Mouse (Mus musculus) embryonic facial prominence, embryonic 13.5 days (tissue): Measurements from ENCODE around the gene Nrn1l. TPM values are rescaled to one million over a fixed set of nuclear protein-coding genes. Genes with fewer than 3 reads are reported as not detected.

ENCODE experiments used
- ATAC-seq: fragments of 200-750 bp; cut with Nextera tagmentation; 2 replicates; pipeline ENCODE4 v1.8.0; 2017; ENCODE audit warnings: low read depth; ENCODE audit not compliant: insufficient number of reproducible peaks, insufficient read depth, low FRiP score, low TSS enrichment
- H3K27ac ChIP-seq: fragments of 300-500 bp; sonication (generic); 2 replicates; pipeline ENCODE4 v1.5.1; 2015; ENCODE audit warnings: moderate library complexity, mild to moderate bottlenecking, inconsistent platforms
- H3K27me3 ChIP-seq: fragments of 300-500 bp; sonication (generic); 2 replicates; pipeline ENCODE4 v1.6.1; 2015; ENCODE audit warnings: mild to moderate bottlenecking, inconsistent platforms
- H3K36me3 ChIP-seq: fragments of 300-500 bp; sonication (generic); 2 replicates; pipeline ENCODE4 v1.6.1; 2015; ENCODE audit warnings: mild to moderate bottlenecking, inconsistent platforms
- H3K4me1 ChIP-seq: fragments of 300-500 bp; sonication (generic); 2 replicates; pipeline ENCODE4 v1.6.1; 2015; ENCODE audit warnings: inconsistent platforms
- H3K4me2 ChIP-seq: fragments of 300-500 bp; sonication (generic); 2 replicates; pipeline ENCODE4 v1.6.1; 2015; ENCODE audit warnings: moderate library complexity, mild to moderate bottlenecking, inconsistent platforms
- H3K4me3 ChIP-seq: fragments of 300-500 bp; sonication (generic); 2 replicates; pipeline ENCODE4 v1.5.1; 2015; ENCODE audit warnings: mild to moderate bottlenecking, inconsistent platforms
- H3K9ac ChIP-seq: fragments of 300-500 bp; sonication (generic); 2 replicates; pipeline ENCODE4 v1.6.1; 2015; ENCODE audit warnings: mild to moderate bottlenecking, inconsistent platforms
- H3K9me3 ChIP-seq: fragments of 300-500 bp; sonication (generic); 2 replicates; pipeline ENCODE4 v1.6.1; 2016; ENCODE audit warnings: inconsistent platforms
- WGBS: fragments of 180-500 bp; shearing (Covaris S2); methylation state at CpG from one replicate; pipeline ENCODE4 v1.1.7; 2015; ENCODE audit warnings: mixed read lengths; 5-methylcytosine and 5-hydroxymethylcytosine counted together
- polyA plus RNA-seq: library from polyadenylated mRNA; unstranded; fragments of >200 nt; fragmentation: Nextera tagmentation; extraction: Ambion mirVana; gene quantifications from 2 replicates; pipeline ENCODE4 v1.2.1, GENCODE M21; 2015

Nrn1l gene
- polyA plus RNA-seq, 1 experiment from 2014 or later: 0.51 TPM

DNA sequence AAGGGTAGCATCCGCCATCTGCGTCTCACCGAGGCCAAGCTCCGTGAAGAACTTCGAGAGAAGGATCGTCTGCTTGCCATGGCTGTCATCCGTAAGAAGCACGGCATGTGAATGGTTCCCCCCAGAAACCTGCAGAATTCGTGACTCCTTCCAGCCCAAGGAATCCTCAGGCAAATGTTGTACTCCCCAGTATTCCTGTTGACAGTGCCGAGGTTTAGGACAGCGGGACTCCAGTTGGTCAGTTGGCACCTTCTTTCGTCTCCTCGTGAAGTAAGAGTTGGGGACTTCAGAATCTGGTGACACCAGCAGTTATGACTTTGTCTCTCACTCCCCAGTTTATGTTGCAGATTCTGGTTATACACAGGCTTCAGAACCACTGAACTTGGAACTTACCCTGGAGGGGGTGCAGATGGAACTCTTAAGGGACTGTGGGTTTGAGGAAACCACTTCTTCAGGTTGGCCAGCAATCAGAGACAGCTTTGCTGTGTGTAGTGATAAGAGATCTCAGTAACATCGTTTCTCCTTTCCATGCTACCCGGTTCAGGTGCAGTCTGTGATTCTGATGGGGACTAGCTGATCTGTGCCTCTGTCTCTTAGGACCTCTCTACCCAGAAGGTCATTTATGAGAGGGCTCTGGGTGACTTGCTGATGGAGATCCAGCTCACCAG is 37.1 kb upstream of the Nrn1l start:
- H3K4me3 ChIP-seq: peak overlapping the region; percentile 84
- H3K4me2 ChIP-seq: peak overlapping the region; percentile 99
- no peaks in the 10 kb centered on the region for H3K27me3 ChIP-seq
- ATAC-seq: no peak
- H3K27ac ChIP-seq: peak overlapping the region; percentile 83
- peak overlapping the region; percentile 88 for H3K9ac ChIP-seq
- WGBS: 19% methylated on average over 15 of the region's 15 CpGs
- no peaks in the 10 kb centered on the region for H3K9me3 ChIP-seq
- H3K36me3 ChIP-seq: peaks cover 7% of the 10 kb centered on the region; the same call in 1 of the 2 replicates
- H3K4me1 ChIP-seq: peaks cover 47% of the 10 kb centered on the region

DNA sequence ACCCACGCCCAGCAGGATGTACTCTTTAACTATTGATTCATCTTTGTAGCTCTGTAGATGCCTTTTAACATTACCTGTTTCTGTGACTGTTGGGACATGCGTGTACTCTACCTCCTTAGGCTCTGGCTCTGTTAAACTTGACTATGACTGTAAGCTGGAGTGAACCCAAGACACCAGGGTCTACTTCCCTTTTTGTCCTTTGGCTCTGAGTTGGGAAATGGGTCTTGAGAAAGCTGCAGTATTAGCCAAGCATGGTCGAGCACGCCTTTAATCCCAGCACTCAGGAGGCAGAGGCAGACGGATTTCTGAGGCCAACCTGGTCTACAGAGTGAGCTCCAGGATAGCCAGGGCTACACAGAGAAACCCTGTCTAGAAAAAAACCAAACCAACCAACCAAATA is 34.9 kb upstream of the Nrn1l start:
- H3K4me3 ChIP-seq: no peak overlapping the region
- no peak overlapping the region; the same call in 1 of the 2 replicates for H3K27ac ChIP-seq
- peak overlapping the region; percentile 99 for H3K4me2 ChIP-seq
- no peaks in the 10 kb centered on the region for H3K9me3 ChIP-seq
- H3K4me1 ChIP-seq: peaks cover 60% of the 10 kb centered on the region
- no peak overlapping the region for H3K9ac ChIP-seq
- no peaks in the 10 kb centered on the region for H3K27me3 ChIP-seq
- no peak for ATAC-seq
- H3K36me3 ChIP-seq: peaks cover 7% of the 10 kb centered on the region; the same call in 1 of the 2 replicates
- 85% methylated on average over 5 of the region's 5 CpGs for WGBS

DNA sequence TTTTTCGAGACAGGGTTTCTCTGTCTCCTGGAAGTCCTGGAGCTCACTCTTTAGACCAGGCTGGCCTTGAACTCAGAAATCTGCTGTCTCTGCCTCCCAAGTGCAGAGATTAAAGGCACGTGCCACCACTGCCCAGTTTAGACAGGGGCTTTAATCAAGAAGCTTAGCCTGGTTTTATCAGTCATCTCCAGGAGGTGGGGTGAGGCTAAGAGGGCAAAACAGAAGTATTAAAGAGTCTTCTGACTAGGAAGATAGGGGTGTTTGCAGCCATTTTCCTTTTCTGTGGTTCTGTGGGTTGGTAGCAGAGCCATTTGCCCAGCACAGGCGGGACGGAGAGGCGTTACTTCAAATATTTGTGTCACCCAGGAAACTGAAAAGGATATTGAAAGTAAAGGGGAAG is 34.1 kb upstream of the Nrn1l start:
- H3K4me2 ChIP-seq: peak overlapping the region; percentile 87
- no peak overlapping the region for H3K4me3 ChIP-seq
- H3K4me1 ChIP-seq: peaks cover 64% of the 10 kb centered on the region

DNA sequence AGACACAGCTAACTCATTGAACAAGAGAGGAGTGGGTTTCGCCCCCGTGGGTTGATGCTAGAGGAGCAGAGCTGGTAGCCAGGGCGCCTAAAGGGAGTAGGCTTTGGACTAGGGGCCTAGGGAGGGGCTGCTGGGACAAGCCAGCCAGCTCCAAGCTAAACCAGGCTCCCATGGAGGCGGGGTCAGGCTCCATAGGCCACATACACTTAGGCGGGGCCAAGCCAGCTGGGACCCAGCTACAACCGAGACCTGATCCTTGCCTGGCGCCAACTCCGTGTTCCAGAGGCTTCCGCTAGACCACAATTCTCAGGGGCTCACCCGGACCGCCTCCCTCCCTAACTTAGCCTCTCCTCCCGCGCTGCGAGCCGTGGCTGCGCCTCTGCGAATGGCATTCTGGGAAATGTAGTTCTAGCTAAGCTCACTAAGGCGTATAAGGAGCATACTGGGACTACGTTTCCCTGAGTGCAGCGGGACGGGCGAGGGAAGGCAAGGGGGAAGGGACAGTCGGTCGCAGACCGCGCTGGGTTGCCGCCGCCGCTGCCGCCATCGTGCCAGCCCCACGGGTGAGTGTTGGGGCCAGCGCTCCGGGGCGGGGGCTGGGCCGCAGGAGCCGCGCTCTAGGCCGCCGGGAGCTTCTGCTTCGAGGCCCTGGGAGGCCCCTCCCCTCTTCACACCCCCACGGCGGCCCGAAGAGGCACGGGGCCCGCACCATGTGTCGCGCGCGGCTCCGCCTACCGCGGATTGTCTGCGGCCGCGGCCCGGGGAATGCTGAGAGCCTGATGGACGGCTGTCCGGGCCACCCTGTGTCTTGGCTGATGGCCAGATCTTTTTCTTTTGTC is 33.0 kb upstream of the Nrn1l start, which contains the start of gene Nutf2:
Gene Nutf2, plus strand, starts transcription at position 438 of the 839 bp plus-strand sequence.
- Histone ChIP-seq H3K9ac (peak within 1 kb of the TSS; percentile 95), H3K36me3 (peaks cover 12% of the 10 kb centered on the region), H3K4me1 (peaks cover 65% of the 10 kb centered on the region), H3K27me3 (no peaks in the 10 kb centered on the region), H3K4me3 (peak within 1 kb of the TSS; percentile 98), H3K9me3 (no peaks in the 10 kb centered on the region), H3K4me2 (peak within 1 kb of the TSS; percentile 87), H3K27ac (peak within 1 kb of the TSS; percentile 94)
- peak; percentile 98 for ATAC-seq
- WGBS: under 1% methylated on average over 59 of the region's 59 CpGs

More for the DNA sequence above, 34.1 kb upstream of the Nrn1l start:
- Histone ChIP-seq H3K9me3 (no peaks in the 10 kb centered on the region), H3K27ac (peak overlapping the region; percentile 94), H3K36me3 (peaks cover 7% of the 10 kb centered on the region; the same call in 1 of the 2 replicates), H3K27me3 (no peaks in the 10 kb centered on the region), H3K9ac (0 out of 2 replicates have a peak overlapping the region, but pooled peaks have one; percentile 66)
- ATAC-seq: no peak
- WGBS: 78% methylated on average over 5 of the region's 5 CpGs

DNA sequence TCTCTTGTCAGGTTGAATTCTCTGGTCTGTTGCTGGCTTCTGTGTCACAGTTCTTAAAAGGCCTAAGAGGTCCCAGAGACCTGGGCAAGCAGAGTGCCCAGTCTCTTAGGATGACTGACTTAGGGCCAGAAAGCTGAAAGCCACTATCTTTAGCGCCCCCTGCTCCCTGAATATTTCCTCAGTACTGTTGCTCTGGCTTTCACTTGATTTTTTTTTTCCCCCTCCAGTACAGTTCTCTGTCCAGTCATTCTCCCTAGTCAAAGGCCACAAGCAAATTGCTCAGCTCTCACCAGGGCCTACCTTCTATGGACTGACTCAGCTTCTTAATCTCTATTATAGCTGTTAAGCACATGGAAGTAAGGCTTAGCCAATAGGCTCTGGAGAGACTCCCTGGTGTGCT is 31.4 kb upstream of the Nrn1l start:
- whole genome bisulfite sequencing: 13% methylated on average over 1 of the region's 1 CpGs
- Histone ChIP-seq H3K36me3 (peaks cover 26% of the 10 kb centered on the region), H3K9me3 (no peaks in the 10 kb centered on the region), H3K27ac (no peak overlapping the region), H3K4me1 (peaks cover 54% of the 10 kb centered on the region), H3K4me3 (peak overlapping the region; percentile 98), H3K27me3 (no peaks in the 10 kb centered on the region), H3K4me2 (peak overlapping the region; percentile 87), H3K9ac (peak overlapping the region; percentile 95)
- ATAC-seq: no peak

DNA sequence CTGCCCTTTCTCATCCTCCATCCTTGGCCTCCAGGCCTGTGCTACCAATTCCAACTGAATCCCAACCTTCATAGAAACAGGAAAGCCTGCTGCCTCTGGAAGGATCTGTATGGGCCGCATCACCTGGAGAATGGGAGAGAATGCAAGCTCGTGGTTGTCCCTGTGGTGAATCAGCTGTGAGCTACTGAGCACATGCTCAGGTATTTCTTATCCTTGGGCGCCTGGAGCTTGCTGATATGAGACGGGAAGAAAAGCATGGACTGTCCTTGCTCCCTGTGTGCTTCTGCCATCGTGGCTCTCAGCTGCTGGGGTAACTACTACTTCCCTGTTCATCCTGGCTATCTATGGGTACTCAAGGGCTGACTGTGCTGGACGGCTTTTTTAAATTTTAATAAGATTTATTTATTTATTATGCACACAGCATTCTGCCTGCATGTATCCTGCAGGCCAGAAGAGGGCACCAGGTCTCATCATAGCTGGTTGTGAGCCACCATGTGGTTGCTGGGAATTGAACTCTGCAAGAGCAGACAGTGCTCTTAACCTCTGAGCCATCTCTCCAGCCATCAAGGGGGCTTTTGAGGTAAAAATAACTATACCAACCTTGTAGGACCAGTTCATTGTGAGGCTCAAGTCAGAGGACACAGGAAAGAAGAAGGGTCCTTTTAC is 26.9 kb upstream of the Nrn1l start:
- Histone ChIP-seq H3K4me2 (no peak overlapping the region), H3K36me3 (peaks cover 59% of the 10 kb centered on the region), H3K27ac (no peak overlapping the region), H3K9ac (no peak overlapping the region), H3K4me1 (peaks cover 20% of the 10 kb centered on the region), H3K27me3 (no peaks in the 10 kb centered on the region), H3K4me3 (no peak overlapping the region), H3K9me3 (no peaks in the 10 kb centered on the region)
- ATAC-seq: no peak
- WGBS: 85% methylated on average over 6 of the region's 6 CpGs

DNA sequence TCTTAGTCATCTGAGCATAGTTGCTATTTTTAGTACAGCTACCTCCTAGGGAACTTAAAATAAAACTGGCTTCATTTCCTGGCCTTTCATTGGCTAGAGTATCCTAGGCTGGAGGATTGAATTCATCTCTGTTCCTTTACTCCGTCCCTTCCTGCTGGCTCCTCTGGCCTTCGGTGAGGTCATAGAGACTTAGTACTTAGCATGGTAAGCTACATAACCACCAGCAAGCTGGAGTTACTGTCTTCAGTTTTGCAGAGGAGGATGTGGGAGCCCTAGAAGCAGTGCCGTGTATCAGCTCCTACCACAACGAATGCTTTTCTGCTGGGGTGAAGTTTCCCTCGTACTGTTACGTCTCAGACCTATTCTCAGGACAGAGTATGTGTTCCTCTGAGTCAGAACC is 19.1 kb upstream of the Nrn1l start:
- Histone ChIP-seq H3K36me3 (peaks cover 80% of the 10 kb centered on the region), H3K9ac (no peak overlapping the region), H3K4me3 (no peak overlapping the region), H3K4me1 (no peaks in the 10 kb centered on the region), H3K4me2 (no peak overlapping the region), H3K27ac (no peak overlapping the region), H3K27me3 (no peaks in the 10 kb centered on the region), H3K9me3 (no peaks in the 10 kb centered on the region)
- ATAC-seq: no peak
- 88% methylated on average over 6 of the region's 6 CpGs for WGBS

DNA sequence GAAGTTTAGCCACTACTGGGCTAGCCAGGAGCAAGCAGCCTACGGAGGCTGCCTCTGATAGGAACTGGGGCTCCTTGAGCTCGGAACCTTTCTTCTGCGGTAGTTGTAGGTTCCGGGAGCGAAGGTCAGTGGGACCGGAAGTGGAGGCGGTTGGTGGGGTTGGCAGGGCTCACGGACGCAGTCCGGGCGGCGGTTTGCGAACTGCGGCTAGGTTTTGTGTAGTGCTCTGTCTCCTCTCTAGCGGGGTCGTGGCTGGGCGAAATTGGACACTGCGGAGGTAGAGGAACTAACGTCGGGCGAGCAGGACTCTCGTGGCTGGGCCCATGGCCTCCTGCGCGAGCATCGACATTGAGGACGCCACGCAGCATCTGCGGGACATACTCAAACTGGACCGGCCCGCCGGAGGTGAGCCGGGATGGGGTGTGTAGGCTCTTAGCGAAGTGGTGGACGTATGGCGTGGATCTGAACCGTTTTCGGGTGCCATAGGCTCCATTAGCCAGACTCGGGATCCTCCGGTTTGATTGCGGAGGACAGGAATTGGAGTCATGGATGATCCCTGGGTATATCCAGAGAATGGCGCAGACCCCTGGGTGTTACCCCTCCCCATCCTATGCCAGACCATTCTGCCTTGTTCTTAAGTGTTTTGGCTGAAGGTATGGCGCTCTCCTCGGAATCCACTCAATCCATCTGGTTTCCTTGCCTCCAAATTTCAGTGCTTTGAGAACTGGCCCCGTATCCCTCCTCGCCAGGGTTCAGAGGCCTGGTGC is 12.4 kb upstream of the Nrn1l start, which contains the start of gene Edc4:
Gene Edc4, plus strand, starts transcription at position 128 of the 767 bp plus-strand sequence.
- peak within 1 kb of the TSS; percentile 80 for H3K4me3 ChIP-seq
- WGBS: under 1% methylated on average over 45 of the region's 45 CpGs
- peaks cover 30% of the 10 kb centered on the region for H3K4me1 ChIP-seq
- ATAC-seq: peak; percentile 68
- H3K36me3 ChIP-seq: peaks cover 56% of the 10 kb centered on the region
- H3K4me2 ChIP-seq: peak within 1 kb of the TSS; percentile 92
- peak within 1 kb of the TSS; percentile 34 for H3K27ac ChIP-seq
- no peaks in the 10 kb centered on the region for H3K9me3 ChIP-seq
- H3K9ac ChIP-seq: peak within 1 kb of the TSS; percentile 89
- H3K27me3 ChIP-seq: no peaks in the 10 kb centered on the region

DNA sequence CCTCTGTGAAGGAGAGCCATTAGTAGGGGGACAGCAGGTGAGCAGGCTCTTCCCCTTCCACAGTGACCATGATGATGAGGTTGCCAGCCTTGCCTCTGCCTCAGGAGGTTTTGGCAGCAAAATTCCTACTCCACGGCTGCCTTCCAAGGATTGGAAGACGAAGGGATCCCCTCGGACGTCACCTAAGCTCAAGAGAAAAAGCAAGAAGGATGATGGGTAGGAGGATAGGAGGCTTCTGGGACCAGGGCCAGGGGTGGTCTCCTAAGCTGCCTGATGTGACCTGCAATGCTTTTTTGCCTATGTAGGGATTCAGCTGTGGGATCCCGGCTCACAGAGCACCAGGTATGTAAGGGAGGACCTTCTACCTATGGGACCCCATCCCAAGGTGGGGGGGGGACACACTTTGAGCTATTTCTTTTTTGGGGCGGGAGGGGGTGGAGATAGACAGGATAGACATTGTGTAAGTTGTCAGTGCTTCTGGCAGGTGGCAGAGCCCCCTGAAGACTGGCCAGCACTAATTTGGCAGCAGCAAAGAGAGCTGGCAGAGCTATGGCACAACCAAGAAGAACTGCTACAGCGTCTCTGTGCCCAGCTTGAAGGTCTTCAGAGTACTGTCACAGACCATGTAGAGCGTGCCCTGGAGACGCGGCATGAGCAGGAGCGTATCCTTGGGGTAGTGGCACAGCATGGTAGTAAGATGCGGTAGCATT is 3.5 kb upstream of the Nrn1l start:
- H3K9me3 ChIP-seq: no peaks in the 10 kb centered on the region

DNA sequence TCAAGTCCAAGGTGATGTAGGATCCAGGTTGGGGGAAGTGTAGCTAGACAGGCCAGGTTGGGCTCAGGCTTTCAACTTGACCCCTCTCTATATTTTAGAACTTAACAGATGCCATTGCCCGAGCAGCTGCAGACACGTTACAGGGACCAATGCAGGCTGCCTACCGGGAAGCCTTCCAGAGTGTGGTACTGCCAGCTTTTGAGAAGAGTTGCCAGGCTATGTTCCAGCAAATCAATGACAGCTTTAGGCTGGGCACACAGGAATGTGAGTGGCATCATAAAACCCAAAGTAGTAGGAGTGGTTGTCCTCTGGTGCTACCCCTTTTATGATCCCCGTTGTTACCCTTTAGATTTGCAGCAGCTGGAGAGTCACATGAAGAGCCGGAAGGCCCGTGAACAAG is 2.5 kb upstream of the Nrn1l start:
- no peak overlapping the region for H3K9ac ChIP-seq
- peaks cover 6% of the 10 kb centered on the region for H3K4me1 ChIP-seq
- no peak overlapping the region for H3K4me3 ChIP-seq
- no peak overlapping the region for H3K27ac ChIP-seq
- no peaks in the 10 kb centered on the region for H3K9me3 ChIP-seq
- H3K4me2 ChIP-seq: no peak overlapping the region
- WGBS: 93% methylated on average over 6 of the region's 6 CpGs
- H3K36me3 ChIP-seq: peaks cover 84% of the 10 kb centered on the region
- no peaks in the 10 kb centered on the region for H3K27me3 ChIP-seq
- no peak for ATAC-seq

More for the DNA sequence above, 3.5 kb upstream of the Nrn1l start:
- Histone ChIP-seq H3K36me3 (peaks cover 87% of the 10 kb centered on the region), H3K9ac (no peak overlapping the region), H3K27me3 (no peaks in the 10 kb centered on the region), H3K4me1 (peaks cover 6% of the 10 kb centered on the region), H3K4me2 (no peak overlapping the region), H3K27ac (no peak overlapping the region), H3K4me3 (no peak overlapping the region)
- WGBS: 91% methylated on average over 12 of the region's 12 CpGs
- ATAC-seq: no peak
